10 mouse cellular contexts compared by ENCODE assay signal in the genomic region with DNA sequence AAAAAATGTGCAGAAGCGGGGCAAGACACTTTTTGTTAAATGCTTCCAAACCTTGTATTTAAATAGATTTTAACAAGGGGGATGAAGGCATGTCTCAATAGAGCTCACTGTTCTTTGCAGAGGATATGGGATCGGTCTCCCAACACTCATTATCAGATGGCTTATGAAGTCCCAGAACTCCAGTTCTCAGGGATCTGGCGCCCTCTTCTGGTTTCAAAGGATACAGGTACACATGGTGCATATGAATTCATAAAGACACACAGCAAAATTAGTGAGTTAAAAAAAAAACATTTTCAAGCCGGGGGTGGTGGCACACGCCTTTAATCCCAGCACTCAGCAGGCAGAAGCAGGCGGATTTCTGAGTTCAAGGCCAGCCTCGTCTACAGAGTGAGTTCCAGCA. TPM values are rescaled to one million over a fixed set of nuclear protein-coding genes. Genes with fewer than 3 reads are reported as not detected.
DNase-seq lines count a peak whose midpoint lies in the region; TF ChIP-seq lines count a peak whose summit lies in the region.
"Had no signal": no experiment of that assay in that cellular context is flagged by ENCODE, and none has a peak within 500 bp of the region (broad histone marks: within the 10 kb centered on the region; RNA-seq: fewer than 3 reads in every experiment).

No protein-coding gene starts in this region.

- DNase-seq in embryo, embryonic 10 days (ENCODE audit: low spot score): peak; percentile 35
- DNase-seq in embryo, embryonic 9.5 days (ENCODE audit: extremely low spot score): no peak
- no peak for DNase-seq in left cerebral cortex, adult 2 months (ENCODE audit: extremely low spot score in 1 of 2, low spot score in 2 of 2)
- DNase-seq in left cerebral cortex, postnatal 25 days (ENCODE audit: low spot score in 2 of 2): no peak
- peak; percentile 68 to 72 for DNase-seq in B cell, adult 2 months
- peak; percentile 37 for DNase-seq in c-Kit-positive CD71-positive TER-119-positive erythroid progenitor cells, embryonic 14.5 days (ENCODE audit: low spot score)
- DNase-seq in right cerebral cortex, postnatal 36 days (ENCODE audit: low spot score in 2 of 2): no peak
- DNase-seq in adrenal gland, postnatal 36 days: no peak

- no peak overlapping the region for H3K4me3 ChIP-seq in left cerebral cortex, adult 2 months
- H3K4me3 ChIP-seq: embryonic facial prominence, embryonic 12.5 days; hindbrain, embryonic 15.5 days had no signal

- intact Hi-C loops in left cerebral cortex, adult 2 months (cut with DNase I): no loop called here
- intact Hi-C loops in left cerebral cortex, postnatal 25 days (cut with DNase I): loop anchor here (10.0 kb wide), 1 partner anchor 381 kb away; no protein-coding TSS in a partner anchor

- peak; percentile 41 for TF ChIP-seq CTCF in left cerebral cortex, adult 2 months (IDR thresholded peaks at IDR 0.05)

- H3K27ac ChIP-seq in left cerebral cortex, adult 2 months: no peak overlapping the region
- H3K27ac ChIP-seq: embryonic facial prominence, embryonic 12.5 days; hindbrain, embryonic 15.5 days had no signal

RNA-seq across cellular contexts. Expression of a gene that starts 2.6 kb away (rescaled TPM):
- 100 to 1,000 TPM; 117 to 141 TPM for total RNA-seq in left cerebral cortex, adult 2 months (2021)
- total RNA-seq in left cerebral cortex, postnatal 25 days (2021): 100 to 1,000 TPM; 121 to 139 TPM
- 100 to 1,000 TPM; 115 to 134 TPM for total RNA-seq in adrenal gland, postnatal 36 days (2021)

RNA-seq across cellular contexts. Expression of a gene that starts 6.6 kb away (rescaled TPM):
- 10 to 100 TPM; 52.5 to 54.7 TPM for total RNA-seq in left cerebral cortex, adult 2 months (2021)
- total RNA-seq in left cerebral cortex, postnatal 25 days (2021): 10 to 100 TPM; 55.2 to 59.8 TPM
- total RNA-seq in adrenal gland, postnatal 36 days (2021): 10 to 100 TPM; 31.3 to 40.7 TPM

Comparison
In these comparisons a context has a peak if more than half of its experiments do, and no peak if none do; other contexts are left out.
1. DNase-seq: peak in embryo, embryonic 10 days (single experiment), B cell, adult 2 months (2 of 2) and c-Kit-positive CD71-positive TER-119-positive erythroid progenitor cells, embryonic 14.5 days (single experiment); none in embryo, embryonic 9.5 days (single experiment), left cerebral cortex, adult 2 months (0 of 2), left cerebral cortex, postnatal 25 days (0 of 2), right cerebral cortex, postnatal 36 days (0 of 2) and adrenal gland, postnatal 36 days (0 of 2).